Mouse (Mus musculus) thymus, adult 2 months (tissue): ENCODE data around the gene Evi5. TPM values are rescaled to one million over a fixed set of nuclear protein-coding genes. Genes with fewer than 3 reads are reported as not detected.

Source experiments
- DNase-seq: peaks from one replicate; pipeline ENCODE4 v3.0.0; 2021
- H3K27ac ChIP-seq: fragments of 200-500 bp; 2 replicates; pipeline ENCODE4 v1.5.1; 2012; ENCODE audit warnings: low read length, control low read depth; ENCODE audit not compliant: control insufficient read depth, insufficient read depth
- H3K27me3 ChIP-seq: fragments of 200-500 bp; 2 replicates; pipeline ENCODE4 v1.6.1; 2012; ENCODE audit warnings: mild to moderate bottlenecking, low read length, moderate library complexity, mixed read lengths; ENCODE audit not compliant: control insufficient read depth, insufficient read depth
- H3K36me3 ChIP-seq: fragments of 200-500 bp; 2 replicates; pipeline ENCODE4 v1.6.1; 2012; ENCODE audit warnings: mild to moderate bottlenecking, low read length, moderate library complexity; ENCODE audit not compliant: control insufficient read depth, insufficient read depth
- H3K4me1 ChIP-seq: fragments of 200-500 bp; replicated peaks from 2 replicates; pipeline ENCODE4 v1.6.1; 2012; ENCODE audit warnings: low read length; ENCODE audit not compliant: control insufficient read depth, insufficient read depth
- H3K4me3 ChIP-seq: fragments of 200-500 bp; 2 replicates; pipeline ENCODE4 v1.5.1; 2012; ENCODE audit warnings: mild to moderate bottlenecking, low read length, control low read depth, moderate library complexity; ENCODE audit not compliant: control insufficient read depth, insufficient read depth
- CTCF ChIP-seq: fragments of 200-500 bp; IDR thresholded peaks from 2 replicates; pipeline ENCODE4 v1.5.1; 2012; ENCODE audit warnings: mild to moderate bottlenecking, control low read depth, low read length, moderate library complexity, borderline replicate concordance; ENCODE audit not compliant: control insufficient read depth, poor library complexity, insufficient read depth; ENCODE audit errors: extremely low read depth
- POLR2A ChIP-seq: fragments of 200-500 bp; IDR thresholded peaks from 2 replicates; pipeline ENCODE4 v1.6.1; 2012; ENCODE audit warnings: mild to moderate bottlenecking, low read length, control low read depth, moderate library complexity; ENCODE audit not compliant: control insufficient read depth, poor library complexity, insufficient read depth; ENCODE audit errors: extremely low read depth
- WGBS: fragments of 180-500 bp; shearing (Covaris S2); methylation state at CpG from one replicate; pipeline ENCODE4 v1.1.7; 2018; 5-methylcytosine and 5-hydroxymethylcytosine counted together
- polyA plus RNA-seq: library from polyadenylated mRNA; depleted of rRNA; stranded (reverse); fragments of >200 nt; gene quantifications from 2 replicates; pipeline ENCODE4 v1.2.3, GENCODE M21; 2012

Evi5 gene
- polyA plus RNA-seq, 1 experiment = 2.5 TPM

DNA sequence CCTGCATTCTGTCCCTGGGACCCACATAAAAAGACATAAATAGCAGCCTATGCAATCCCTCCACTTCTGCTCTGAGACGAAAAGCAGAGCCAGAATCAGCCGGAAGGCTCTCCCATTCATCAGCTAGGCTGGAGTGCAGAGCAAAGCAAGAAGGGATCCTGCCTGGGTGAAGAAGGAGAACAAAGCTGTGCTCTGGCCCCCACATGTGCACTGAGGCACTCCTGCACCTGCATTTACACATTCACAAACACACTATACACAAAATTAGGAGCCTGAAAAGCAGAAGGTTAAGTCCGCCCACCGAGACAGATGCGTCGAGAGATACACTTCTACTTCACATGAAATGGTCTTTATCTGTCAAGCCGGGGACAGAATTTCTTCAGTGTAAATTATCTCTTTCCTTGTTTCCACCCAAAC, 1.0 kb downstream of the Evi5 start:
- Histone ChIP-seq H3K27ac (no peak overlapping the region), H3K4me1 (no peaks in the 10 kb centered on the region; the same call in 1 of the 2 replicates), H3K27me3 (no peaks in the 10 kb centered on the region), H3K36me3 (no peaks in the 10 kb centered on the region), H3K4me3 (no peak overlapping the region)
- TF ChIP-seq POLR2A (no peak), CTCF (no peak)
- DNase-seq = no peak
- 80% methylated on average over 7 of the region's 7 CpGs for WGBS

GRCm38 (mm10) chr5:107873330-107873729, 1.6 kb downstream of the Evi5 start:
- 98% methylated on average over 6 of the region's 6 CpGs for WGBS

GRCm38 (mm10) chr5:107869701-107870100, 5.2 kb downstream of the Evi5 start:
- no peaks in the 10 kb centered on the region for H3K27me3 ChIP-seq
- 45% methylated on average over 2 of the region's 2 CpGs for whole genome bisulfite sequencing
- H3K4me1 ChIP-seq = peaks cover 4% of the 10 kb centered on the region
- no peaks in the 10 kb centered on the region for H3K36me3 ChIP-seq
- no peak for DNase-seq
- no peak overlapping the region for H3K27ac ChIP-seq
- TF ChIP-seq POLR2A = no peak
- TF ChIP-seq CTCF = no peak
- no peak overlapping the region for H3K4me3 ChIP-seq

More at GRCm38 (mm10) chr5:107873330-107873729, 1.6 kb downstream of the Evi5 start:
- Histone ChIP-seq H3K27me3 (no peaks in the 10 kb centered on the region), H3K27ac (no peak overlapping the region), H3K36me3 (no peaks in the 10 kb centered on the region), H3K4me1 (peaks cover 2% of the 10 kb centered on the region), H3K4me3 (no peak overlapping the region)
- TF ChIP-seq POLR2A = no peak
- no peak for TF ChIP-seq CTCF
- no peak for DNase-seq

DNA sequence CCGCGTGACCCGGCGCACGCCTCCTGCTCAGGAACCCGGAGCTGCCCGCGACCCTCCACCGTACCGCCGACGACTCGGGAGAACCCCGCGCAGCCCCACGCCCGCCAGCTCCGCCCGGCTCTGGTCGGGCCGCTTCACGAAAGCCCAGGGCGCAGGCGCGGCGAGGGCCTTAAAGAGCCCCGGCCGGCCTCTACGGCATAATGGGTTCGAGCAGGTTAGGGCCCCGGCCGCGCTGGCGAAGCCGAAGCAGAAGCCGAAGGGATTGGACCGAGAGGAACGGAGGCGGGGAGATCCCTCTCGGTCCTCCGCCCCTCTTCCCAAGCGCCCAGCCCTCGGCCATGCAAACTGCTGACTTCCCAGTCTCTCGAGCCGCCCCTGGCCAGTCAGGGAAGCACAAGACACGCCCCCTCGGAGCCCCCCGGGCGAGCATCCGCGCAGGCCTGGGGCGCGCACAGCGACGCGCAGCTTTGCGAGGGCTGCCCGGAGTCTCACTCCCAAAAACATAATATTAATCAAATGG, 5.9 kb downstream of the Evi5 start:
- H3K27ac ChIP-seq = no peak overlapping the region
- DNase-seq = peak; percentile 59
- H3K36me3 ChIP-seq = no peaks in the 10 kb centered on the region
- H3K4me3 ChIP-seq = peak overlapping the region; percentile 86
- peak; percentile 24; the same call in 1 of the 2 replicates for TF ChIP-seq CTCF
- TF ChIP-seq POLR2A = no peak
- peaks cover 4% of the 10 kb centered on the region for H3K4me1 ChIP-seq
- under 1% methylated on average over 58 of the region's 58 CpGs for WGBS
- H3K27me3 ChIP-seq = no peaks in the 10 kb centered on the region

GRCm38 (mm10) chr5:107867970-107868904, 6.7 kb downstream of the Evi5 start:
- Histone ChIP-seq H3K27me3 (no peaks in the 10 kb centered on the region), H3K4me1 (peaks cover 4% of the 10 kb centered on the region), H3K27ac (no peak overlapping the region), H3K36me3 (no peaks in the 10 kb centered on the region), H3K4me3 (peak overlapping the region; percentile 86)
- under 1% methylated on average over 81 of the region's 82 CpGs for WGBS
- peak; percentile 53 for DNase-seq
- no peak for TF ChIP-seq POLR2A
- no peak for TF ChIP-seq CTCF
